Mouse (Mus musculus) kidney, postnatal 25 days (tissue): ENCODE data around the gene Kitl.

Source experiments
- DNase-seq, 2 experiments: peaks; one replicate each; pipeline ENCODE4 v3.0.0; 2021; ENCODE audit warnings: mixed read lengths in 2 of 2

Gene Kitl

GRCm38 (mm10) chr10:100015370-100016325 is at the start of gene Kitl:
Gene Kitl (plus strand): TSS chr10:100015630.
- peak; percentile 83 to 92 for DNase-seq

- DNase-seq = no peak
These were observed 42.6 kb upstream of the Kitl start for GRCm38 (mm10) chr10:99972866-99973265.

- DNase-seq = no peak
These were observed 35.3 kb upstream of the Kitl start for GRCm38 (mm10) chr10:99980096-99980495.

DNA sequence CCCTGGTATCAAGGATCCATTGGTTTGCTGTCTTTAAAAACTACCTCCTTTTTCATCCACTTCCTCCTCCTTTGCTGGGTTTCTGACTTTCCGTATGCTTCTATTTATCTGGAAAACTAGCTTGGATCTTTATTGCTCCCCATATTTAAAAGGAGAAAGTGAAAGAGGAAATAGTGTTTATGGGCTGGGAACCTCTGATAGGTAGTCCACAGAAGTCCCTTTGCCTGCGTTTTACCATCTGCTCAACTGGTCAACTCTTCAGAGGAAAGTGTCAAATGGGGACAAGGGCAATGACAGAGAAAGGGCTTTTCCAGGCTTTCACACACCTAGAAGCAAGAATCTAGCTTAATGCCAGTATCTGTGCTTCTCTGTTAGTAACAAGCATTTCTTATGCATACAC is 34.5 kb upstream of the Kitl start:
- DNase-seq = no peak

GRCm38 (mm10) chr10:99981887-99982286 is 33.5 kb upstream of the Kitl start:
- no peak for DNase-seq

GRCm38 (mm10) chr10:99986745-99987144 is 28.7 kb upstream of the Kitl start:
- DNase-seq = no peak

DNA sequence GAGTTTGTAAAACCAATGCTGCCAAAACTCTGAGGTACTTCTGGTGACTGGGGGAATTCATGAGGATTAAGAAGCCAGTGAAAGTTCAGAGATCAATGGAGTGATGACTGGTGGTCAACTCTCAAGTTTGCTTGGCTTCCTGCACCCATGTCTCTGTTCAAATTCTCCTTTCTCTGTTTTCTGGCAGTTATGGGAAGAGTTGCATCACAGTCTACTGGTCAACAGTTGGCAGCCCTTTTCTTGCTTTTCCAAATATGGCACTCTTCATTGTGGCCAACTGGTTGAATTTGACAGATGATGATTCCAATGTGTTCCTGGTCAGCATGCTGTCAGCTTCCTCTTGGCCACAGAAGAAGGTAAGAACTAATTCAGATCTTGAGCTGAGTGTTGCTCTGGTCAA is 25.7 kb upstream of the Kitl start:
- DNase-seq = no peak

- DNase-seq = no peak
These were observed 23.3 kb upstream of the Kitl start for GRCm38 (mm10) chr10:99992121-99992520.

GRCm38 (mm10) chr10:100001452-100001851 is 14.0 kb upstream of the Kitl start:
- DNase-seq = no peak

GRCm38 (mm10) chr10:100003797-100004196 is 11.6 kb upstream of the Kitl start:
- no peak for DNase-seq

- DNase-seq = no peak
These were observed 5.7 kb upstream of the Kitl start for GRCm38 (mm10) chr10:100009681-100010080.

GRCm38 (mm10) chr10:100010291-100010690 is 5.1 kb upstream of the Kitl start:
- peak in 1 of 2 experiments; percentile 44 for DNase-seq

- DNase-seq = no peak
These were observed 1.3 kb upstream of the Kitl start for GRCm38 (mm10) chr10:100014096-100014495.

GRCm38 (mm10) chr10:100016326-100016709 is 888 bp downstream of the Kitl start:
- DNase-seq = peak; percentile 68 to 79

- DNase-seq = no peak
These were observed 1.7 kb downstream of the Kitl start for GRCm38 (mm10) chr10:100016941-100017770.

GRCm38 (mm10) chr10:100017771-100018070 is 2.3 kb downstream of the Kitl start:
- DNase-seq = no peak

- no peak for DNase-seq
These were observed 3.1 kb downstream of the Kitl start for GRCm38 (mm10) chr10:100018493-100018892.

GRCm38 (mm10) chr10:100019246-100020195 is 4.1 kb downstream of the Kitl start:
- no peak for DNase-seq

DNA sequence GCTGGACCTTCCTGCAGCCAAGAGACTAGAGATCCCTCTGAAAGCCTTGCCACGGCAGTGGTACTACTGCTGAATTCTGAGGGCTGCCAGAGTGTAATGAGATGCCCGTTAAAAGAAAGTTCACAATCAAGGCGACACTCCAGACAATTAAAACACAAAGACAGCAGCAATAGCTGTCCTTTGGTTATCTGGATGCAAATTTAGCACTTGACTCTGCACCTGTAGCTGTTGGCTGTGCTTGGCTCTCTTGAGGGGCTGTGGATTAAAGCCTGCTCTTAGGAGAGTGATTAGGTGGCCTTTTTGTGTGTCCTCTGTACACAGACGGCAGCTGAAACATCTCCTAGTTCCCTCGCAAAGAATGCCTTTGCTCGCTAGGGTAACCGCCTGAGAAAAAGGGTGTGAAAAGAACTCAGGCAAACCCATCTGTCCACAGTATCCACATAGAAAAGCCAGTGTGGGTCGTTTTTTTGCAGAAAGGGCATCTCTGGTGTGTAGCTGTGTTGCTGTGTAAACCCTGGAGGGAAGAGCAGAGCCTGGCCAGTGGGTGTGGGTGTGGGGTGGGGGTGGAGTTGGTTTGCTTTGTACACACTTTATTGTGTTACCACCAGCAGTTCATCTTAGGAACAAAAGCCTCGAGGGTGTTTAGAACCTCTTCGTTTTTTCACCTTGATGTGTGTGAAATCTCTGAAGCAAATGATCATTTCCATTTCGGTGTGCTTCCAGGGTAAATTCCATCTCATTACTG is 6.8 kb downstream of the Kitl start:
- no peak for DNase-seq

DNA sequence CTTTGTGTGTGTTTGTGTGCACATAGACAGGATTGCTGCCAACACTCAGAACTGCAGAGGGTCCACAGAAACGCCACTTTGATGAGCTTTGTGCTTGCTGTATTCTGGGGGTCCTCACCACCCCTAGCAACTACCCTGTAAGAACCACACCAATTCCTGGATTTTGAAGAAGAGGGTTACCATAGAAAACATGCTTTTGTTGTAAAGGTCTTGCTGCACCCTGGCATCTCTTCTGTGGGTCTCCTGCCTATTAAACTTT is 7.3 kb downstream of the Kitl start:
- DNase-seq = no peak

GRCm38 (mm10) chr10:100025665-100026064 is 10.2 kb downstream of the Kitl start:
- no peak for DNase-seq

DNA sequence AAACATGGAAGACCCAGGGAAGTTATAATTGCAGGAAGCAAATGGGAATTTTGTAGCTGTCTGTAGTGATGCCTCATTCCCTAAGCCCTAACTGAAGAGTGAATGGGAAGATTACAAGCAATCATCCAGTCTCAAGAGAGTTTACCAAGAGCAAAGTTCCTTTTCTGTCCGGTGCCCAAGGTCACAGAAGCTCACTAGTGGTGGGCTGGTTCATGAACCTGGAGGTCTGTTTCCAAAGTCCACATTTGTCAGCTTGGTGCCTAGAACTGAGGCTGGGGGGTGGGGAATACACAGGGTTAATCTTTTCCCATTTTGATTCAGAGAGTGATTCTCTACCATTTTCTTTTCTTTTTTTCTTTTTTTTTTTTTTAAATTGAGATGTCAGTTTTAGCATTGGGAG is 11.3 kb downstream of the Kitl start:
- DNase-seq = no peak
